Mouse (Mus musculus): ENCODE results near the gene Wnk2.

Gene Wnk2

DNA sequence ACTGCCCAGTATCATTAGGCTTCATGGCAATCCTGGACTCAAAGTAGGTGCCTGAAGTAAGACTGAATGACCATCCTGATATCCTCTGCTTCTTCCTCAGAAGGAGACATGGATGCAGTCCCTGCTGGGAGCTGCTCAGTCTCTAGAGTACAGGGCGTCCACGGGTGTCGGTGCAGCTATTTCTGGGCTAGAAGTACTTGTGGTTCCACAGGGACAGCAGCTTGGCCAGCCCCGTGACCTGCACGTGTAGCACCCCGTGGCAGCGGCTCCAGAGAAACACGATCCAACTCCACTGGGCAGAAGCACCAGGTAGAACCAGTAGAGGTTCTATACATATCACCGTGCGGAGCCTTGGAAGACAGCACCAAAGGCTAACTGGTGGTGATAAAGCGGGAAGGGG, 13.3 kb downstream of the Wnk2 start:
- DNase-seq: no peak

DNA sequence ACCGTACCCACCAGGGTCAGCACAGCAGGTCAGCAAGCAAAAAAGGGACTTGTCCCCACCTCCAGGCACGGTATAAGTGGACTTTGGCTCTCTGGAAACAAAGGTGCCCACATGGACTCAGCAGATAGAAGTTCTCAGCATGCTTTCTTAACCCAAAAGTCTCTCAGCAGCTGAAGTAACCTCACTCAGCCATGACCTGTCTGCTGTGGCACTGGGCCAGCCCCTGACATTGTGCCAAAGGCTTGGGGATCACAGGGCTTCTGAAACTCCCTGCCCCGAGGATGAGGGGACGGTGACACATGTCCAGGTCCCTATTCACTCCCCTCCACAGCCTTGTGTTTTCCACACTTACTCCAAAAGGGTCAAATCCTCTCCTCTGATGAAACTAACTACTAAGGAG, 14.7 kb downstream of the Wnk2 start:
- peak; percentile 72 to 85 for DNase-seq

DNA sequence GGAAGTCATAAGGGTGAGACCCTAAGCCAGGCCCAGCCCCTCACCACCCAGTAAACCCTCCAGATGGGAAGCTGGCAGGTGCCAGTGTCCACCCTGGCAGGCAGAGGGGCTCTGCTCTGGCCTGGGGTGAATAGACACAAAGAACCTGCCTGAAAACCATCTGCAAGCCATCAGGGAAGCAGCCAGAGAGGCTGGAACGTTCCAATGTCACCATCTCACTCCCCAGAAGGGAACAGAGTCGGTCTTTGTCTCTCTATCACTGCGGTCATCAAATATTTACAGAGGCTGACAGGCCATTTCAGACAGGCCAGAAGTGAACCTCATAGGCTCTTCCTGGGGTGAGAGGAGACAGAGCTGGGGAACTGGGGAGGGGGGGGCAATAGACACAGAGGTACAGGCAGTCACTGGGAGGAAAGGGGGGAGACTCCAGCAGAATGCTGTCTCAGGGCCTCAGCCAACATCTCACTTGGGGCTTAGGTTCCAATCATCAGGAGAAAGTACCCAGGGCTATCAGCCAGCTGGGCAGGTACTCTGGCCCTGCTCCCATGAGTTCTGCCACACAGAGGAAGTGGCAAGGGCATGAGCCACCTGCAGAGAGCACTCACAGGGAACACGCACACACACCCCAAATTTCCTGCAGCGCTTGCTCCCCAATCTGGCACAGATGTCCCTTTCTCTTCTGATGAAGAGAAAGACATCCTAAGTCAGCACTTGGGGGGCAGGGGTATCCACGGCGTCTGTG, 15.7 kb downstream of the Wnk2 start:
- no peak for DNase-seq

DNA sequence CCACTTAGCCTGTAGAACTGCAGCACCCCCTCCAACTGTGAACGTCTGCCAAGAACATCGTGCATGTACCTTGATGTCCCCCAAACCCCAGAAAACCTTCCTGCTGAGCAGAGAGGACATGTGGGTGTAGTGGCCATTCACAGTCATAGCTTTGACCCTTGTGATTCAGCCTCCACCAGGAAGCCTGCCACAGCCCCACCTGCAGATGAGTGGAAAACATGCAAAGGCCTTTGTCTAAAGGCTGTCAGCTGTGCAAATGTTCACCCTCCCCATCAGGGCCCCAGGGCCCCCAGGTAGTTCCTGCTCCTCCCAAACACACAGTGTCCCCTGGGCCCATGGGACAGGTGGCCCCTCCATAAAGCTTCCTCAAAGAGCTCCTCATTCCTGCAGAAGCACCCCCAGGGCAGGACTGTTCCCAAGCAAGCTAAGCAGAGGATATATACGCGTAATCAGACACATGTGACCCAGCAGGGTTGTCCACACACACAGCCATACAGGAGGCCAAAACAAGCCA, 16.4 kb downstream of the Wnk2 start:
- no peak for DNase-seq

DNA sequence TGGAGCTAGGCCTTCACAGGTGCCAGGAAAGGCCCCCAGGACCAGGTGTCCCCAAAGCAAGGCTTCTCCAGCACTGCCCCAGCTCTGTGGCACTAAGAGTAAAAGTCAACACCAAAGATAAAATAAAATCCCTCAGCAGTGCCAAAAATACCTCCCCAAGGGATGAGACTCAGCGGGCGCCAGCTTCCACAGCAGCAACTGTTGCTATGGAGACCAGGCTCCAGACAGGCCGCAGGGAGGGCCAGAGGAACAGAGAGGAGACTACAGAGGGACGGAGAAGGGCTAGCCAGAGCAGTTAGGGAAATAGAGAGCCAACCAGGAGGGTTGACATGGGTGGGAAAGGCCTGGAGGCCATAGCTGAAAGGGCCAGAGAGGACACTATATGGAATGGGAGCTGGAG, 18.0 kb downstream of the Wnk2 start:
- DNase-seq: no peak

DNA sequence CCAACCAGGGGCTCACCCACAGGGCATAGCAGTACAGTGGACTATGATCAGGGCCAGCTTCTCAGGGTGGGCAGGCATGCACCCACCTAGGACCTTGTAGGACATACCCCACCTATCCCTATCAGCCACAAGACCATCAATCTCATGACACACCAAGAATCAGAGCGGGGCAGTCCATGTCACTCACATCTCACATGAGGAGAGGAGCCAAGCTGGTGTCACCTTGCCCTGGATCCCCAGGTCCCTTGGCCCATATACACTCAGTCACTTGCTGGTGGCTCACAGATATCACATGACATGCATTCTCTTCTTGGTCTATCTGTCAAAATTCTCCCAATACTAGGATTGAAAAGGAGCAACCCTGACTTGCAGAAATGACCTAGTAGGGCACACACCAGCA, 18.7 kb downstream of the Wnk2 start:
- DNase-seq: no peak

DNA sequence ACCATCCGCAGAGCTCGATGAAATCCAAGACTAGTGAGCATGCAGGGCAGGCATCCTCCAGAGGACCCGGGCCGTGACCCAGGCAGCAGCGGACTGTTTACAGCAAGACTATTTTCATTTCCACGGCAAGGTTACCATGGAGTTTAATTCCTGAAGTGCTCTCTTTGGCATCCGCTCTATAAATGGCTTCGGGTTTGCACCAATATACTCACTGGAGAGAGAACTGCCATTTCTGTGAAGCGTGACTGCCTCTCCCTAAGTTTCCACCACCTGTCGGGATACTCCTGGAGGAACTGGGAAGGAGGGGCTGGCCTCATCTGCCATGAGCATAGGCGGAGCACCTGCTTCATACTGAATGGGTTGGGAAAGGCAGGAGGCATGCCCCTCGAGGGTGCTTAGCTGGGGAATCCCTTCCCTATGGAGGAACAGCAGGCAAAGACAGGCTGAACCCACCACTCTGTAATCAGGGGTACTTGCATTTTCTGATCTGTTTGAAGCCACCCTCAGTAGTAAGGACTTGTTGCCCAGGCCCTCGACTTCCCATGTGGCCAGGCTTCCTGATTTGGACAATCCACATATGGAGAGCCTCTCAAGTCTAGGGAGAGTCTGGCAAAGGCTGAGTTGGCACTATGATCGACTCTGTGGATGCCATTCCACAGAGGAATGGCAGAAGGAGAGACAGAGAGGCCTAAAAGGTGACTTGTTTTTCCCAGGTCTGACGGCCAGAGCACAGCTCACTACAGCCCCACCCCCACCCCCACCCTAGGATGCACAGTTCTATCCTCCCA, 19.8 kb downstream of the Wnk2 start:
- DNase-seq: no peak

DNA sequence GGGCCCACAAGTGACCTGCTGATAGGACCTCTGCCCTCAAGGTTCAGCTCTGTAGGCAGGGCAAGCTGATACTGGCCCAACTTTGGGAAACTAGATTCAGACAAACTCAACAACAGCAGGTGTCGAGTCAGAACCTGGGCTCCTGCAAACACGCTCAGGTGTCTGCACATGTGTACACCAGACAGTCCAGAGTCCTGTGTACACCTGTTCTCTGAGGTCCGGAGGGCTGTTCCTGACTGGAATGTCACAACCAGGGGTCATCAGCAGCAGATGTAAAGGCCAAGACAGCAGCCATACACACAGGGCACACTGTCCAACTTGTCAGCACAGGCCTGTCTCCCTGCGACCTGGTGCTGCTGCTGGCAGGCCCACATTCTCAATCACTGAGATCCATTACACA, 25.7 kb downstream of the Wnk2 start:
- DNase-seq: no peak

DNA sequence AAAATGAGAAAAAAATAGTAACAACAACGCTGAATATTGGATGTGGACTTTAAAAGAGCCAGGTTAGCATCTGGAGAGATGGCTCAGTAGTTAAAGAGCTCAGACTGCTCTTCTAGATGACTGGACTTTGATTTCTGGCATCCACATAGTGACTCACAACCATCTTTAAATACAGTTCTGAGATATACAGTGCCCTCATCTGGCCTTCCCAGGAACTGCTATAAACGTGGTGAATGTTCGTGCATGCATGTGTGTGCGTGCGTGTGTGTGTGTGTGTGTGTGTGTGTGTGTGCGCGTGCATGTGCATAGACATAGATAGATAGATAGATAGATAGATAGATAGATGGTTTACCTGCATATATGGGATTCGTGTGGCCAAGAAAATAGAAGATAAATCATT, 30.3 kb downstream of the Wnk2 start:
- DNase-seq: no peak

DNA sequence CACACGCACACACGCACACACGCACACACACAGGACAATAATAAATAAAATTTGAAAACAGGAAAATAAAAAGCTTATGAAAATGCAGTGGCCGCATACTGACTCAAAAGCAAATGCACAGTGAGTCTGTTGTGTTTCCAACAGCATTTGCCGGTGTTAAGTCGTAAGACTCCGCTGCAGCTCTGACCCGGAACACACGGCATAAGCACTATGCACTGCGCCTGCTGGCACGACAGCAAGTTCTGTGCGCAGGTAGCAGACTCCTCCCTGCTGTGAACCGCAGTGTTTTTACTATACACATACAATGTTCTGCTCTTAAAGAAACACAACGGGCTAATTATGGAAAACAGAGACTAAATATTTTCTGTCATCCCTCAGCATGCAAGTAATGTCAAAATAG, 32.9 kb downstream of the Wnk2 start:
- DNase-seq: no peak

DNA sequence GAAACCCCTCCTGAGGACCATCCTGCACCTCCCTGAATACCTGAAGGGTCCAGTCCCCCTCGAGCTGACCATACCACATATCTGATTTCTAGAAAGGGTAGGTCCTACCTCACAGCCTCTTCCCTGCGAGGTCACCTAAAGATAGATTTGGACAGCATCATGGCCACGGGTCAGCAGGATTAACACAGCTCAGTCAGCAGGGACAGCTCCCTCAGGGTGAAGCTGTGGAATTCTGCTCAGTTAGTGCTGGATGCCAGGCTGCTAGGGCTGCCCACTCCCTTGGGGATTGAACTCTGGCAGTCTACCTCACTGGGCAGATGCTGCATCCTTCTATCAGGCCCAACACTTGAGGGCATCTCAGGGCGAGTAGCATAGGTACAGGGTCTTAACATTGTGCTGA, 33.7 kb downstream of the Wnk2 start:
- no peak for DNase-seq

DNA sequence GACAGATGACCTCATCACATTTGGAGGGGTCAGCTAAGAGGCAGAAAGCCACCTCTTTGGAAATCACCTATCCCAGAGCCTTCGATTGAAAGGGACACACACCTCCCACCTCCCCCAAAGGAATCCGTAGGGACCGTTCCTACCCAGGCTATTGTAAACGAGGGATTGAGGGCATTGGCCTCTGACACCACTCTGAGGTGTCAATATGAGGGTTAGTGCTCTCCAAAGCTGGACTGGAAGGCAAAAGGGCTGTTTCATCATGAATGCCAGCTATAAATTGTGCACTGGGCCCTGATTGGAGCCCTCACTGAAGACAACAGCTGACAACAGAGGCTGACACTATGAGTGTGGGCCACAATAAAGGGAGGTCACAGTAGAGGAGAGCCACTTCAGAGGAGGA, 34.5 kb downstream of the Wnk2 start:
- no peak for DNase-seq

DNA sequence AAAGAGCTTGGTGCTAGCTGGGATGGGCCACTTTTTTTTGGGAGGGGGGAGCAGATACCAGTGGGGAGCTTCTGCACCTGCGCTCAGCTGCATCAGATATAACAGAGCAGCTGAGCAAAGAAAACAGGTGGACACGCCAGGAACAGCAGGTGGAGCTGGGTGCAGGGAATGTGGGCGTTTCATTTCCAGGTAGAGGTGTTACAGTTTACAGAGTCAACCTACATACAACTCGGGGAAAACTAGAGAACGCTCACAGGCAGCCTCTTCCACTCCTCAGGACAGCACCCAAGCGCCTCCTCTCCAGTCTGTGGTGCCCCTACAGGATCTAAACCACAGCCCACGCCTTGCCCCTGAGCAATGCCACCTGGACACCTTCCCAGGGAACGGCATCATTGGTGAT, 35.2 kb downstream of the Wnk2 start:
- no peak for DNase-seq

DNA sequence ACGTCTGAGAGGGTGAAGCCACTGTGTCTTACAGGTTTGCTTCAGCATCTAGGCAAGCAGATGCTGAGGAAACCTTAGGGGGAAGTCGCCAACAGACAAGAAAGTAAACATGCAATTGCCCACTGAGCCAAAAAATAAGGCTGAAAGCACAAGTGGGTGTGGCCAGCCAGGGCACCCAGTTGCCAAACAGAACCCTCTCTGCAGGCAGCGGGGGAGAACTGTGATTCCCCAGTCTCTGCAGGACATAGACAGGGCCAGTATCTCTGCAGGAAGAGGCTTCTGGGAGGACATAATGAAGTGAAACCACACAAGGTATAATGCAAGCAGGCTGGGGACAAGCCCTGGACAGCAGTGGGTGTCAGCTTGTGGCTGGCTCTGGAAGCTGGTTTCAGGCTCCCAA, 38.1 kb downstream of the Wnk2 start:
- DNase-seq: no peak

DNA sequence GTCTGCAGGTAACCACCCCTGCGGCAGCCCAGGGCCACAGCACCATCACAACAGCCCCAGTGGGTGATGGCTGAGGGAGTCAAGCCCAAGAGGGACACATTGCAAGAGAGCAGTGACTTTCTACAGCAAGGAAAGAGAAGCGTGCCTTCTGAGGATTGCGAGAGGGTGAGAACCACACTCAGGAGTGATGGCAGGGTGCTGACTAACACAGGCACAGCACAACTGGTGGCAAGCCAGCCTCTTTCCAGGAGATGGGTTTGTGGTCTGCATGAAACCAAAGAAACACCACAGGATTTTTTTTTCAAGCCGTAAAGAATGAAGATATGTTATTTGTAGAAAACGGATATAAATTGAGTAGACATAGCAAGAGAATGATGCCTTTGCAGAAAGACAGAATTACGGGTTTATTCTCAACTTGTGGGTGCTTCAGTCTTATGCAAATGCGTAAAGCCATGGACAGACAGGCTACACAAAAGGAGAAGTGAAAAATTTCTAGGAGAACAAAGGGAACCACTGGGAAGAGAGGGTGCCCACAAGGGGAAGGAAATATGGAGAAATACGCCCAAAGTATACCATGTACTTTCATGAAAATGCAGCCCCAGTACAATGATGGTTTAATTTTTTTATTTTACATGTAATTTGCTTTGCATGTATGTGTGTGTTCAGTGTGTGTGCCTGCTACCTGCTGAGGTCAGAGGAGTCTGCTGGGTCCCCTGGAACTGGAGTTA, 39.5 kb downstream of the Wnk2 start:
- DNase-seq: no peak

DNA sequence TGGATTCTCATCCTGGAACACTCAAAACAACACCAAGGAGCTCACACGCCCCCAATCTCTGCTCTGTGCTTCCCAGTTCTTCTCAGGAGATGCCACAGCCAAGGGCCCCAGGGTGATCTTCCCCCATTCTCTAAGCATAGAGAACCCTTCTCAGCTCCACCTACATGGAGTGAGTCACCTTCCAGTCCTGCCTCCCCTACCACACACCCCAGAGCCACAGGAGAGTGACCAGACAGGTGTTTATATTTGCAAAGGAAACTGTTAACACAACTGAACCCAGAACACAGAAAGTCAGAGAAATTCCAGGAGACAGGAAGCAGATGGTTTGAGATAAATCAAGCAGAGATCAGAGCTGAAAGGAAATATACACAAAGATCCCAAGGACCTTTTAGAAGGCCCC, 43.9 kb downstream of the Wnk2 start:
- no peak for DNase-seq

DNA sequence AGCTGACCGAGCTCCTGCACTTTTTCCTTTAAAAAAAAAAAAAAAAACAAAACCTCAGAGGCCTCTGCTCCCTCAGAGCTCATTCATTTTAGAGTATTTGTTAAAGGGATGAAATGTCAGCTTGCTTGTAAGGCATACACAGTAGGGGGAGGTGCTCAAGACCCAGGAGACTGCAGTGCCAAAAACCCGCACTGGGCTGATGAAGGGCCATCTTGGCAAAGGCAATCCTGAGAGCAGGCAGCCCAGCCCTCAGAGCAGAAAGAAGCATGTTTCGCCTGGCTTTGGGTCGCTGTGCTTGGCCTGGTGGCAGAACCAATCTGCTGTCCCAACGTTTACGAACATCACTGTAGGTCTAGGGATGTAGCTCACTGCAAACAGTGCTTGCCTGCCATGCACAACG, 44.6 kb downstream of the Wnk2 start:
- DNase-seq: no peak

DNA sequence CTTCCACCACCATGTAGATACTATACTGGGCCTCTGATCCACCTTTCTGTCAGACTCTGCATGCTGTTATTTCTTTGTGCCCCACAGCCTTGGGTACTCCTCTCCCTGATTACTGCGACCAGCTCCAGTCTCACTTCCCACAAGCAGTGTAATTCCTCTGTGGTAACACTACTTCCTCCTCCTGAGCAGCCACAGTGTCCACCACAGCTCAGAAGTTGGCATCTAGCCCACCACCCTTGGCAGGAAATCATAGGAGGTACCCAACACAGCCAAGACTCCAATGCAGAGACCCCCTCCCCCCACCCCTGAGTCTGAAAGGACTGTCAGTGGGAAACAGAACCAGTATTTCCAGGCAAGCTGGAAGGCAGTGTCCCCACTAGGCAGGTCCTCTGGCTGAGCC, 47.4 kb downstream of the Wnk2 start:
- DNase-seq: no peak

DNA sequence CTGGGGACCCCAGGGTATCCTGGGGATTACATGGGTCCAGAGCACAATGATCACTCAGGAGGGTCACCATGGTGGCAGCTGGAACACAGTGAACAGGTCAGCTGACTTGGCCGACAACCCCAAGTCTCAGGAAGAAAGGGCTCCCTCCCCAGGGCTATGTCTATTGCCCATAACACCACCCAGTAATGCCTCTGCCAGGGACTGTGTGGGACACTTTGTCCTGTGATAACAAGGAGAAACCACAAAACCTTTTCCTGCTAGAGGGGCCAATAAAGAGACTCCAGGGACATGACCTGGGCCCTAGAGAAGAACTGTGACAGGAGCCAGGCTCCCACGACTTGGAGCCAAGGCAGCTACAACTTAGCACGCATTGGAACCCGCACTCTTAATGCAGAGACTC, 51.0 kb downstream of the Wnk2 start:
- DNase-seq: no peak

DNA sequence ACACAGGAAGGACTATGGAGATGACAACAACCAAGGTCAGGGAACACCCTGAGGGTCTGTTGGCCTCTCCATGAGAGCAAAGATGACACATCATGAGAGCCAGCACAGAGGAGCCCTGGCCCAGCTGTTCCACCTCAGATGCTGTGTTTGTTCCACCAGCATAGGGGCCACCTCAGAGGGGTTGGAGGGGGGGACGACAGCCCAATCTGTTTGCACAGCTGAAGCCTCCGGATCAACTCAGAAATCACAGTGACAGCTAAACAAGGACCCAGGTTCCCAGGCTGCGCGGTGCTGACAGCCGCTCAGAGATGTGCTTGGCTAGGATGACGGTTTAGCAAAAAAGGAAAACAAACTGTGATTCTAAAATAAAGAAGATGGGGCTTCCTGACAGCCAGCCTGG, 53.1 kb downstream of the Wnk2 start:
- DNase-seq: no peak

DNA sequence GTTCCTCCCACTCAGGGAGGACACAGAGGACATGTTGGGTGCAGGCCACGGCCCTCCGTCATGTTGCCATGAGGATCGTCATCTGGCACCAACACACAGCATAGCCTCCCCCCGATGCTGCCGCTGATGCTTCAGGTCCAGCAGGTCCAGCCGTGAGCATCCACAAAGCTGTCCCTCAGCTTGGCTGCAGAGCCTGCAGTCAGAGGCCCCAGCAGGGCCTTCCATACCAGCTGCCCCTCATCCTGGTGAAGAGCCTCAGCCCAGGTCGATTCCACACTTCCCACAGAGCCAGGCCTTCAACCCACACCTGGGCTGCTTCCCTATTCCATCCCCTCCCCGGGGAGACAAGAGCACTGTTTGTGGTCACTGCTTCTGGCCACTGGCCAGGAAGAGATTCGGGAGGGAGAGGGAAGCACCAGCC, 54.3 kb downstream of the Wnk2 start:
- DNase-seq: no peak

DNA sequence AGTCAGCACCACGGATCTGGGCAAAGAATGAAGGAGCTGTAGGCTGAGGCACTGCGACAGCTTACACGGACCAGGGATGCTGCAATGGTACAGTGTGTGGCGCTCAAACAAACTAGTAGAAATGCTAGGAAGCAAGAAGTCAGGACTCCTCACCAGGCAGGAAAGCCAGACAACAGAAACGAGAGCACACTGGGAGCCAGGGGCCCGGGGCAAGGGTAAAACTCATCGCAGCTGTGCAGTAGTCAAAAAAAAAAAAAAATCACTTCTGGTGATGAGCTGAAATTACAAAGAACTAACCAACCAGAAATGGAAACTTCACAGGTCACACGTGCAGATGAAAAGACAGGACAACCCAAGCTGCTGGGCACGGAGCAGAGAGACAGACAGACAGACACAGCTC, 55.2 kb downstream of the Wnk2 start:
- no peak for DNase-seq

DNA sequence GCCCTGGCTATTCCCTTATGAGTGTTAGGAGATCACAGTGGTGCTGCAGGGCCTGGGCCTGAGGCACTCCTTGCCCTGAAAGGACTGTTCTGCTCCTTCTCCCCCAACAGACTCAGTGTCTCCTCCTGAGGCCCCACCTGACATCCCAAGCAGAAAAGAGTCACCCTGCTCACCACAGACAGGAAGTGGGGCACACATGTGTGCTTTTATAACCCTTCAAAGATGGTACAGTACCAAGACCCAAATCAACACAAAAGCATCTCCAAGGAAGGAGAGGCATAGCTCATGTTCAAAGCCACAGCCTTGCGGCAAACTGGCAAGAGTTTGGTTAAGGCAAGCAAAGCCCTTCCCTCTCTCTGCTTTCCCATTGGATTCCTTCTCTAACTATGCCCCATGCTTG, 57.6 kb downstream of the Wnk2 start:
- DNase-seq: no peak

DNA sequence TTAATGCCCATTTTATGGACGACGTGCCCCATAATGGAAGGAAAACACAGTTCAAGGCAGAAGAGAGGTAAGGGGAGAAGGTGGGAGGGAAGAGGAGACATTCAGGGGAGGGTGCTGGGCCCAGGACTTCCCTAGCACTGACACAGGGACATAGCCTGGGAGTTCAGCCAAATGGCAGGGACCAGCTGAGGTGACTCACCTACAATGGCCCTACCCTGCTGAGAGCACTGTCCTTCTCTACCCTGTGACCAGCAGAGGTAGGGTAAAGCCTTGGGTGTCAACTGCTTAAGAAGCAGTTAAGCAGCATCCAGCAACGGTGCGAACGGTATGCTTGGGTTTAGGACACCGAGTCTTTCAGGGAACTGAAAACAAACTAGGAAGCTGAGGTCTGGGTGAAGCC, 58.9 kb downstream of the Wnk2 start:
- DNase-seq: peak in 1 of 2 experiments; percentile 18
